Mouse (Mus musculus) brain, embryonic 18.5 days (tissue): Measurements from ENCODE around the gene Wdr48.

Experiments
- DNase-seq: peaks from one replicate; pipeline ENCODE4 v3.0.0-alpha.2; 2012; ENCODE audit warnings: low read depth, low spot score

Wdr48 gene

GRCm38 (mm10) chr9:119894339-119895009, at the start of gene Wdr48:
Gene Wdr48, plus strand, starts transcription at chr9:119894878.
- peak; percentile 96 for DNase-seq

DNA sequence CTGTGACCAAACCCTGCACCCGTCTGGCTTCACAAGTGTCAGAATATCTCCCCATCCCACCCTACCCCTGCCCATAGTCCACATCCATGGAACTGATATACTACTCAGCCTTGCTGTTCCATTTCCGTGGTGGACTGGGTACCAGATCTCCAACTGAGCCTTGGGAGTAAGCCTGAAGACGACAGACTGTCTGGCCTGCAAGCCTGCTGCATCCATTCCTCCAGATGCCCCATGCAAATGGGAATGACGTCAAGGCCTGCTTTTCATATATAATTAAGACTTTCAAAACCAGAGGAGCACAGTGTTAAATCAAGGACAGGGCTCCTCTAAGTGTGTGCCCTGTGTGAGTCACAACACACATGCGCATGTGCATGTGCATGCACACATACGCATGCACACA, 47.5 kb upstream of the Wdr48 start:
- no peak for DNase-seq

- DNase-seq = no peak
Observed at GRCm38 (mm10) chr9:119848671-119849070, 46.0 kb upstream of the Wdr48 start.

GRCm38 (mm10) chr9:119849214-119849613, 45.5 kb upstream of the Wdr48 start:
- no peak for DNase-seq

DNA sequence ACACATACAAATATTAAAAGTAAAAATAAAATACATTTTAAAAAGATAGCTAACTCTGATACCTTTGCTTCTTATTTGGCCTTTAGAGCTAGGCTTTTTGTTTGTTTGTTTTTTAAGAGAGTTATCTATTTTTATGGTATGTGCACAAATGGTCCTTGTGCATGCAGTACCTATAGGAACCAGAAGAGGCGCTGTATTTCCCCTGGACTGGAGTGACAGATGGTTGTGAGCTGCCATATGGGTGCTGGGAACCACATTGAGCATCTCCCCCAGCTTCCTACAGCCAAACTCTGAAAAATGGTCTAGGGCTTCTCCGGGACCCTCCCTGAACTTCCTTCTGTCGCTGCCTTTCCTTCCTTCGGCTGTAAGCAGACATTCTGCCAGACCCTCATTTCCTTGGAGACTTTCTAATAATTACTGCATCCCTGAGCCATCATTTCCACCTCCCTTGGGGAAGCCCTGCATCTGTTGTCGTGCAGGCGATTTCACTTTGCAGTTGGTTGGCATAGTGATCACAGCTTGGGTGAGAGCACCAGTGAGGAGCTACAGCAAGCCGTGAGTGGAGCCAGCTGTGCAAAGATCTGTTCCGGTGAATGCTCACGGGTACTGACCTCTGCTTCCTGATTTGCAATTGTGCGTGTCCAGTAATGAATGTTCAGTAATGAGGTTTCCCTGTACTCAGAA, 42.2 kb upstream of the Wdr48 start:
- no peak for DNase-seq

GRCm38 (mm10) chr9:119853071-119853846, 41.4 kb upstream of the Wdr48 start:
- no peak for DNase-seq

GRCm38 (mm10) chr9:119854170-119854569, 40.5 kb upstream of the Wdr48 start:
- no peak for DNase-seq

- DNase-seq = no peak
Observed at GRCm38 (mm10) chr9:119887144-119887901, 7.4 kb upstream of the Wdr48 start.

DNA sequence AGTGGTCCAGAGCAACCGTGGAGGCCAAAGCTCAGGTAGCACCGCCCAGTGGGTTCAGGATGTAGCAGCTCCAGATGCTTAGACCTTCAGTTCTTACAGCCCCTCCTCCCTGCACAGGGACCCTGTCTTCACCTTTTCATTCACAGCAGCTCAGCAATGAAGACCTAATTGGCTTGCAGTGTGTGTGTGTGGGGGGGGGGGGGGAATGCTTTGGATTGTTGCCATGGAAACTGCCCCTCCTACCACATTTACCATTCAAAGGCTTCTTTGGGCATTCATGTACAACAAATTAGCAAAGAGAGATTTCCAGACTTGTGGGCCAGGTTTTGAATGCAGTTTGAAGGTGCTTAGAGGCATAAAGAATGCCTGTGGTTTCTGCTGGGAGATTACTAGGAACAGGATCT, 5.8 kb upstream of the Wdr48 start:
- no peak for DNase-seq

DNA sequence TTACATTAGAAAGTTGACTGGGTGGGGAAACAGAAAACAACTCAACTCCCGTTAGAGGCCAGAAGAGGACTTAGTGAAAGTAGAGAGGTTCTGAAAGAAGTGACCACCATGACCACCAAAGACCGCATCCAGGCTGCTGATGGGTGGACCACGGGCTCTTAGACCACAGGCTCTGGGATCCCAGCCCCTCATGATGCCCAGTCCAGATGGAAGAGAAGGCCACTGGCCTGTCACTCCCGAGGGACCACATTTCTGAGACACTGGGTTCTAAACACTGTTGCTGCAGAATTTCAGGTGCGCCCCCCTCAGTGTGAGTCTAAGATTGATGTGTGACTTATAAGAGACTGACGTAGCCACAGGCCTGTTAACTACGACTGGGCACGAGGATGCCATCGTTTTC, 5.2 kb upstream of the Wdr48 start:
- DNase-seq = no peak

GRCm38 (mm10) chr9:119890692-119891091, 4.0 kb upstream of the Wdr48 start:
- no peak for DNase-seq

GRCm38 (mm10) chr9:119893881-119894280, 797 bp upstream of the Wdr48 start:
- no peak for DNase-seq

GRCm38 (mm10) chr9:119895040-119895721, 503 bp downstream of the Wdr48 start:
- DNase-seq = no peak

DNA sequence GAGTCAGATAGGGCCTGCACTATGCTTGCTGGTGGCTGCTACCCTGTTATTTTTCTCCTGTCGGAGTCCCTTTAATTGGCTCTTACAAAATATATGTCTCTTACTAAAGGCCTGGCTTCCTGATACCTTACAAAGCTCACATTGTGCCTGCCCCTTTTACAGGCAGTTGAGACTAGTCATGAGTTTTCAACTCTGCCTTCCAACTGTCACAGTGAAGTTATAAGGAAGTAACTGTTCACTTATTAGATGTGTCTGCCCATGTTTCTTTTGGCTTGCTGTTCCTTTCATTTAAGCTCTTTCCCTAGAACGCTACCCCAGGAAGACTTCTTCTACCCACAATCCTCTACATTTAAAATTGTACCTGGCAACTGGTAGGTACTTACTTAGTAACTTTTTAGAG, 4.8 kb downstream of the Wdr48 start:
- DNase-seq = no peak

DNA sequence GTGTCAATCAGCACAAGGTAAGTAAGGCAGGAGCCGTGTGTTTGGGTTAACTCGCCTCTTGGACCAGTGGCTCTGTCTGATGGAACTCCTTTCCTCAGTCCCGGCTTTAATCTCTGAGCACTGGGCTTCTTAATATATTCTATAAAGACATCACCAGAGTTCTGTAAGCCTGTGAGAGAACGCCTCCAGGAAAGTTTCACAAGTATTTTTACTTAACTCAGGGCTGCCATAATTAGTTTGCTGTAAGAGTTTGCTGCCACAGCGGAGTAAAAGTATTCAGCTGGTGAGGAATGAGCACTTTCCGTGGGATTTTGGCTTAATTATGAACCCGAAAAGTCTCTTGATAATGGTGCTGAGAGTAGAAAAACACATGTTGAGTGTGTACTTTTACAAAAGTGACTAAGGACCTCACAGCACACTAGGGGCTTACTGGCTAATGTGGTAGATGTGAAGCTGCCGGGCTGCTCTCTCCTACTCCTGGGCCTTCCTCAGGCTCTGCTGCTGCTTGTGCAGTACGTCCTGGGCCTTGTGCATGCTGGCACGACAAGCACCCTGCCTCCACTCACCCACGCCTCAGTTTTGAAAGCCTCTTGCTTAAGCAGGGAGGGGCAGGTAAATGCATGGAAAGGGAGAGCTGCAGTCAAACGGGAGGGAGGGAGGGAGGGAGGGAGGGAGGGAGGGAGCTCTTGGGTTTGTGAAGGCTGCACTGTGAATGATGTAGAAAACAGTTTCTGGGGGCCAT, 7.9 kb downstream of the Wdr48 start:
- no peak for DNase-seq

- no peak for DNase-seq
Observed at GRCm38 (mm10) chr9:119908708-119909107, 14.0 kb downstream of the Wdr48 start.

GRCm38 (mm10) chr9:119909931-119910330, 15.3 kb downstream of the Wdr48 start:
- DNase-seq = no peak

DNA sequence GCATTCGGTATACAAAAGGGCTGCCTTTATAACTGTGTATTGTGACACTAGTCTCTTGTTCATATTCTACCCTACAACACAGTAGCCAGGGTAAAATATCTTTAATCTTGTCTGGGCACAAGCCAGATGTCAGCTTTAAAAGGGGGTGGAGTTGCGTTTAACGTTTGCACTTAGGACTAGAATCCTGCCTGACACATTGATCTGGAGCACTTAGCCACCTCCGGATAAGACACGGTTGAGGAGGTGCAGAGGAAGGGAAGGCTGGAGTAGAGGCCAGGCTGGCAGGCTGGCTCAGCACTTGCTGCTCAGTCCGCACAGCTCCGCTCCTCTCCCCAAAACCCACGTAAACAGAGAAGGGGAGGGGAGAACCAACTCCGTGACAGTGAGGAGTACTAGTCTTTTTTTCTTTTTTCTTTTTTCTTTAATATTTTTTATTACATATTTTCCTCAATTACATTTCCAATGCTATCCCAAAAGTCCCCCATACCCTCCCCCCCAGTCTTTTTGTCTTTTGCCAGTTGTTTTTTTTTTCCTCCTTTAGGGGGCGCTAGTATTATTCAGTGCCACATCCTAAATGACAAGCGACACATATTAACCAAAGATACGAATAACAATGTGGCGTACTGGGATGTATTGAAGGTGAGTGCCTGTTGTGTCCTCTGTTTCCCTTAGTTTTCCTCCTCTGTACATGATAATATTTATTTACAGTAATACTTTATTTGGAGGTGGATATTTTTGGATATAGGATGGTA, 18.6 kb downstream of the Wdr48 start:
- DNase-seq = no peak

- no peak for DNase-seq
Observed at GRCm38 (mm10) chr9:119919858-119920257, 25.2 kb downstream of the Wdr48 start.

DNA sequence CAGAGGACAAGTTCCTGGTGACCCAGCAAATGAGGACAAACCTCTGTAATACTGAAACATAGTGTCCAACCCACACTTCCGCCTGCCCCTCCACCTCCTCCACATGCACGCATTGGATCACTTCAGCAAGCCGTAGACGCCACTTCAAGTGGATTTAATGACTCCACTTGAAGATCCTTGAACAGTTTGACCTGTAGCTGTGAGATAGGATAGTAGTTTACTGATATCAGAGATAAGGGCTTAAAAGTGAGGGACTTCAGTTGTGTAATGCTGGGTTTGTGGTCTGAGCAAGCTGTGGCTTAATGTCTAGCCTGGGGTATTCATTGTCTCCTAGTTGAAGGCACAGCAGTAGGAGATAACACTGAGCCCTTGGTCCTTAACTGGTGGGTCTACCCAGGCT, 28.8 kb downstream of the Wdr48 start:
- no peak for DNase-seq
